Mouse (Mus musculus) G1E (cell line): ENCODE results near the gene Gm44790.

Experiments
- CTCF ChIP-seq: IDR thresholded peaks from 2 replicates; pipeline ENCODE4 v1.5.1; 2012; ENCODE audit warnings: low read depth, low read length, inconsistent platforms, mixed read lengths
- POLR2AphosphoS5 ChIP-seq: IDR thresholded peaks from 2 replicates; pipeline ENCODE4 v1.6.1; 2012; ENCODE audit warnings: low read depth, low read length, inconsistent platforms; ENCODE audit not compliant: insufficient replicate concordance
- TAL1 ChIP-seq: conservative IDR thresholded peaks from 2 replicates; pipeline ENCODE4 v1.6.1; 2012; ENCODE audit warnings: low read depth, low read length, inconsistent platforms, mixed read lengths

DNA sequence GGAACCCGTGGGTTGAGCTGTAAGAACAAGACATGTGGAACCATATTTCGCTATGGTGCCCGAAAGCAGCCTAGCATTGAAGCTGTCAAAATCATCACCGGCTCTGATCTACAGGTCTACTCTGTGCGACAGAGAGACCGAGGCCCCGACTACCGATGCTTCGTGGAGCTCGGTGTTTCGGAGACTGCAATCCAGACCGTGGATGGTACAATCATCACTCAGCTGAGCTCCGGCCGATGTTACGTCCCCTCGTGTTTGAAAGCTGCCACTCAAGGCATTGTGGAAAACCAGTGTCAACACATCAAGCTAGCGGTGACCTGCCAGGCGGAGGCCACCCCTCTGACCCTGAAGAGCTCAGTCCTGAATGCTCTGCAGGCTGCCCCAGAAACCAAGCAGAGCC is 19.1 kb downstream of the Gm44790 start:
- TF ChIP-seq CTCF (no peak), POLR2AphosphoS5 (no peak), TAL1 (no peak)
